Mouse (Mus musculus) liver, embryonic 16.5 days (tissue): ENCODE data around the gene Ltc4s. TPM values are rescaled to one million over a fixed set of nuclear protein-coding genes. Genes with fewer than 3 reads are reported as not detected.

Experiments
- ATAC-seq: fragments of 200-750 bp; cut with Nextera tagmentation; 2 replicates; pipeline ENCODE4 v1.8.0; 2017; ENCODE audit warnings: low read depth, mild to moderate bottlenecking, moderate number of reproducible peaks, moderate library complexity
- H3K27ac ChIP-seq: fragments of 300-500 bp; sonication (generic); 2 replicates; pipeline ENCODE4 v1.5.1; 2014; ENCODE audit warnings: mild to moderate bottlenecking, low read length
- H3K27me3 ChIP-seq: fragments of 300-500 bp; sonication (generic); 2 replicates; pipeline ENCODE4 v1.6.1; 2014; ENCODE audit warnings: low read depth, low read length, mixed read lengths; ENCODE audit not compliant: control insufficient read depth, insufficient read depth
- H3K36me3 ChIP-seq: fragments of 300-500 bp; sonication (generic); 2 replicates; pipeline ENCODE4 v1.6.1; 2014; ENCODE audit warnings: mild to moderate bottlenecking; ENCODE audit not compliant: control insufficient read depth, insufficient read depth
- H3K4me1 ChIP-seq: fragments of 300-500 bp; sonication (generic); 2 replicates; pipeline ENCODE4 v1.6.1; 2014; ENCODE audit warnings: low read depth, low read length, mixed read lengths; ENCODE audit not compliant: control insufficient read depth
- H3K4me2 ChIP-seq: fragments of 300-500 bp; sonication (generic); 2 replicates; pipeline ENCODE4 v1.6.1; 2014; ENCODE audit warnings: low read depth, low read length, mixed read lengths
- H3K4me3 ChIP-seq: fragments of 300-500 bp; sonication (generic); 2 replicates; pipeline ENCODE4 v1.5.1; 2014; ENCODE audit warnings: low read depth, mild to moderate bottlenecking, low read length
- H3K9ac ChIP-seq: fragments of 300-500 bp; sonication (generic); 2 replicates; pipeline ENCODE4 v1.6.1; 2014; ENCODE audit warnings: low read depth, low read length
- H3K9me3 ChIP-seq: fragments of 300-500 bp; sonication (generic); replicated peaks from 2 replicates; pipeline ENCODE4 v1.6.1; 2016; ENCODE audit warnings: low read length; ENCODE audit not compliant: control insufficient read depth
- WGBS: fragments of 180-500 bp; shearing (Covaris S2); extraction: QIAGEN DNeasy Blood & Tissue Kit; methylation state at CpG from one replicate; pipeline ENCODE4 v1.1.7; 2014; ENCODE audit not compliant: insufficient replicate concordance; 5-methylcytosine and 5-hydroxymethylcytosine counted together
- polyA plus RNA-seq: library from polyadenylated mRNA; unstranded; fragments of >200 nt; fragmentation: Nextera tagmentation; extraction: Ambion mirVana; gene quantifications from 2 replicates; pipeline ENCODE4 v1.2.1, GENCODE M21; 2015

Ltc4s gene
- polyA plus RNA-seq, 1 experiment from 2014 or later, result 0.61 TPM

DNA sequence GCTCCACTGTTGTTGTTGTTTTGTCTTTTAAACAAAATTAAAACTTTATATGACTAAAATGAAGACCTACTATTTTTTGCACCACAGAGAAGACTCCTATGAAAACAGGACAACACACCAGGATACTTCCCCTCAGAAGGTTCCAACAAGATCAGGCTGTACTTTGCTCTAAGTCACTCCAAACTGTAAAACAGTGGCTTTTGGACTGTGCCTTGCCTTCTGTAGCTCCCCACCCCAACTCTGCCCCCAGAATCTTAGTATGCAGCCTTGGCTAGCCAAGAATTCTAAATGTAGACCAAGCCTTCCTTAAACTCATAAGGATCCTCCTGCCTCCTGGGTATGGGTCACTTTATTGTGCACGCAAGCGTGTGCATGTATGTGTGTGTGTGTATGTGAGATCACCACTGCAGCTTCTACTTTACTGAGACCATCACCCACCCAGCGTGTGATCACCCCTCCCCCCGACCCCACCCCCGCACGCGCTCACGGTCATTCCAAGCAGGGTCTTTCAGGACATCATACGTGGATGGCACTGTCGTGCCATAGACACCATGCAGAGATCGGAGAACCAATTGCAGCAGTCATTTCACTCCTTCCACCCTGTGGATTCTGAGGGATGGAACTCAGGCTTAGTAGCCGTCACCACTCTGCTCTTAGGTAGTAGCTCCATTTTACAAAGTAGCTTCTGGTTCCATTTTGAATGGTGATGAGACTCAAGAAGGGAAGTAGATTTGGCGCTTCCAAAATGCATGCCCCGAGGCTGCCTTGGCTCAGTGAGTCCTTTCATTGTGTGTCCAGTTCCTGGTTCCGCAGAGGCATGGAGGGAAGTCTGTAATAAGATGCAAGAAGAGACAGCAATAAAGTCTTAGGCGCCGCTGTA, 14.4 kb downstream of the Ltc4s start:
- Histone ChIP-seq H3K27me3 (no peaks in the 10 kb centered on the region), H3K4me2 (peak overlapping the region; percentile 80), H3K27ac (peak overlapping the region; percentile 98), H3K9ac (peak overlapping the region; percentile 97), H3K4me3 (peak overlapping the region; percentile 88), H3K4me1 (peaks cover 49% of the 10 kb centered on the region), H3K36me3 (no peaks in the 10 kb centered on the region), H3K9me3 (no peaks in the 10 kb centered on the region)
- no peak for ATAC-seq
- WGBS, result 4% methylated on average over 17 of the region's 17 CpGs

DNA sequence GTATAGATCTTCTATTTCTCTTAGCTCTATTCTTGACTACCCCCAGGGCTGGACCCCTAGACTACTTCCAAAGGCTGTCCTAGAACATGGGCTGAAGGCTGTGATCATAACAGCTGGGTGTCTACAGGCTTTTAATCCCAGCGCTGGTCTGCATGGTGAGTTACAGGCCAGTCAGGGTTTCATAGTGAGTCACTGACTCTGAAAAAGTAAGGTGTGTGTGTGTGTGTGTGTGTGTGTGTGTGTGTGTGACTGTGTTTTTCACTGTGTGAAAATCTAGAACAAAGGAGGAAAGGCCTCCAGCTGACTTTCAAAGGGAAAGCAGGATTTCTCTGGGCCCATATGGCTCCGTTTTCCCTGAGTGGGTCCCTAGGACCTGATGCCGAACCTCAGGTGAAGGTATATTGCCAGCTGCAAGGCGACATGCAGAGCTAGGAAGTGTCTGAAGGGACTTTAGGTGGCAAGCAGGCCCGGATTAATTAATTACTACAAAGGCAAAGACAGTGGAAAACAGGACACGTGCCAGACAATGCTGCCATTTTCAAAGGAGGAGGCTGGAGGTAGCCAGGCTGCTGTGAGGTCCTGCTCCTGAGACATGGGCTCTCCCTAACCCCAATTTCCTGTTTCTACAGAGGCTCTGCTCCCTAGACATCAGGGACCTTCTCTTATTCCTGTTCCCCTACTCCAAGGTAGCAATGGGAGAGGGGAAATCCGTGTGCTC, 15.7 kb downstream of the Ltc4s start:
- Histone ChIP-seq H3K36me3 (no peaks in the 10 kb centered on the region), H3K4me3 (no peak overlapping the region), H3K4me2 (peak overlapping the region; percentile 80; the same call in 1 of the 2 replicates), H3K9ac (no peak overlapping the region), H3K4me1 (peaks cover 50% of the 10 kb centered on the region), H3K9me3 (no peaks in the 10 kb centered on the region), H3K27me3 (no peaks in the 10 kb centered on the region), H3K27ac (no peak overlapping the region)
- WGBS, result 57% methylated on average over 7 of the region's 7 CpGs
- no peak for ATAC-seq

DNA sequence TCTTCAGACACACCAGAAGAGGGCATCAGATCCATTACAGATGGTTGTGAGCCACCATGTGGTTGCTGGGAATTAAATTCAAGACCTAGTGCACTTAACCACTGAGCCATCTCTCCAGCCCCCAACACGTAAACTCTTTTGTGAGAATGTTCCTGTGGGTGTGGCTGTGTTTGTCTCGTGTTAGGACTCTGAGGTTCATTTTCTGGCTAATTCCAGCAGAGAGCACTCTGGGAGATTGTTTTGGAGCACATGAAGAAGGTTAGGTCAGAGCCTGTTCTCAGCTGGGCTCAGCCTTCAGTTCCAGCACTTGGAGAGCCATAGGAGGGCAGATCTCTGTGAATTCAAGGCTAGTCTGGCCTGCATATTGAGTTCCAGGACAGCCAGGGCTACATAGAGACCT, 18.6 kb downstream of the Ltc4s start:
- no peaks in the 10 kb centered on the region for H3K9me3 ChIP-seq

DNA sequence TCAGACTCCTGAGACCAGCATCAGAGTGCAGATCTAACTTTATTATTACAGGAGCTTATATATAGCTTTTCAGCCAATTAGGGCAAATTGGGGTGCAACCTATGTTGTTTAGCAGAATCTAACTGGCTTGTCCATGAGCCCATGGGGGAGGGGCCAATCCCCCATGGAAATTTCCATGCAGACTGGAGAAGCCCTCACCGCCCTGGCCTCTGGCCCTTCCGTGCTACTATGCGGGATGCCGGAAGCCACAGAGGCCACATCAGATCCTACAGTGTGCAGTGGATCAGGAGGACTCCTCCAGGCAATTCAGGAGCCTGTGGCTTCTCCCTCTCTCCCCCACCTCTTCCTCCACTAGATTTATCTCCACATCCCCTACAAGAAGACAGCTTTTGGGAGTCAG, 20.6 kb downstream of the Ltc4s start:
- no peak for ATAC-seq
- Histone ChIP-seq H3K9ac (no peak overlapping the region), H3K4me2 (no peak overlapping the region), H3K9me3 (no peaks in the 10 kb centered on the region), H3K27me3 (no peaks in the 10 kb centered on the region), H3K27ac (no peak overlapping the region), H3K4me3 (no peak overlapping the region), H3K36me3 (no peaks in the 10 kb centered on the region), H3K4me1 (peaks cover 49% of the 10 kb centered on the region)
- WGBS, result 69% methylated on average over 4 of the region's 4 CpGs

More for the DNA sequence above, 18.6 kb downstream of the Ltc4s start:
- Histone ChIP-seq H3K27me3 (no peaks in the 10 kb centered on the region), H3K4me3 (no peak overlapping the region), H3K4me1 (peaks cover 52% of the 10 kb centered on the region), H3K27ac (no peak overlapping the region), H3K4me2 (no peak overlapping the region), H3K36me3 (no peaks in the 10 kb centered on the region), H3K9ac (no peak overlapping the region)
- no peak for ATAC-seq
- 48% methylated on average over 2 of the region's 2 CpGs for WGBS

DNA sequence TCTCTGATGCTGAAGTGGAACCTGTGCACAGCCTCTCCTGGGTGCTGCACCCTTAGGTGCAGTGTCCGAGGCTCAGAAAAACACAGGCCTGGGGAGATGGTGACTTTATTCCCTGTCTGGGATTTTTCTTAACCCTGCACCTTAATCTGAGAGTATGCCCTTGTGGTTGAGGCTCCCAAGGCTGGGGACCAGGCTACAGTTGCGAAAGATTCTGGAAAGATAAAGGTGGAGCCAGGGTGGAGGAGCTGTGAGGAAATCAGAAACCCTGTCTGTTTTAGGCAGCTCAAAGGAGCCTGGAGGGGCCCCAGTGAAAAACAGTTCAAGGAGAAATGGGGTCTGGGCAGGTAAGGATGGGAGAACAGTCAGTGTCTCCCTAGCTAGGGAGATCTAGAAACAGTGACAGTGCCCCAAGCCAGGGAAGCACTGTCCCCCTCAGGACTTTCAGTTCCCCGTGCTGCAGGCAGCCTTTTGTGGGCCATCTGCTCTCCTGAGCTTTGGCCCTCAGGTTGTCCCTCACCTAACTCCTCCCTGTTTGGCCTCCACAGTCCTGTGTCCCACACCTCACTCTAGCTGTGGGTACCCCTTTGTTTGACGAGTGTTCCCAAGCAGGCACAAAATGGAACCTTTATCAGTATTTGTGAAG, 21.6 kb downstream of the Ltc4s start:
- 54% methylated on average over 4 of the region's 4 CpGs for WGBS
- Histone ChIP-seq H3K4me1 (peaks cover 50% of the 10 kb centered on the region), H3K9ac (no peak overlapping the region), H3K36me3 (no peaks in the 10 kb centered on the region), H3K4me2 (no peak overlapping the region), H3K27me3 (no peaks in the 10 kb centered on the region), H3K27ac (no peak overlapping the region), H3K4me3 (no peak overlapping the region), H3K9me3 (no peaks in the 10 kb centered on the region)
- ATAC-seq, result no peak

DNA sequence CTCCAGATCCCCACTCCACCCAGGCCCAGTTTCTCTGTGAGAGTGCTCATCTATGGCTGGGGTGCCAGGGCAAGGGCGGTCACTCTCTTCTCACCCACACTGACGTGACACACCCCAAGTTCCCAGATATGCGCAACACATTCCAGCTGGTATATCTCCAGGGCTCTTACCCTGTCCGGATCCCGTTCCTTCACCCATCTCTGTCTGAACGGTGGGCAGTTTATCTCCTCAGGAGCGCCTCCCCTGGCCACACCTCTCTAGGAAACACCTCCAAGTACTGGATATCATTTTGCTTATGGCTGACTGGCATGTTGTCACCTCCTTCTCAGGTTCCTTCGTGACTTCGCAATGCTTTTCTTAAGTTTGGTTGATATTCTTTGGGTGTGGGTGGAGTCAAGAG, 22.8 kb downstream of the Ltc4s start:
- 54% methylated on average over 9 of the region's 9 CpGs for WGBS
- no peak overlapping the region for H3K9ac ChIP-seq
- H3K36me3 ChIP-seq, result no peaks in the 10 kb centered on the region
- H3K4me3 ChIP-seq, result no peak overlapping the region
- H3K27ac ChIP-seq, result no peak overlapping the region
- H3K9me3 ChIP-seq, result no peaks in the 10 kb centered on the region
- peaks cover 60% of the 10 kb centered on the region for H3K4me1 ChIP-seq
- peak overlapping the region; percentile 21 for H3K4me2 ChIP-seq
- no peaks in the 10 kb centered on the region for H3K27me3 ChIP-seq
- ATAC-seq, result no peak

DNA sequence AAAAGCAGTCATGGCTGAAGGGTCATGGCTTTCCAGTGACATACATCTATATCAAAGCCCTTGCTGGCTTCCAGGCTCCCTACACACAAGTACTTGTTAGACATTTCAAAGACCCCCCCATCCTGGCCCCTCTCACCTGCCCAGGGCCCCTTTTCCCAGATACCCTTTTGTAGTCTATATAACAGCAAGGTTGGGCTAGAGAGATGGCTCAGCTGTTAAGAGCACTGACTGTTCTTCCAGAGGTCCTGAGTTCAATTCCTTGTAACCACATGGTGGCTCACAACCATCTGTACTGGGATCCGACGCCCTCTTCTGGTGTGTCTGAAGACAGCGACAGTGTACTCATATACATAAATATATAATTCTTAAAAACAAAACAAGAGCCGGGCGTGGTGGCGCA, 23.8 kb downstream of the Ltc4s start:
- Histone ChIP-seq H3K4me2 (no peak overlapping the region), H3K27ac (no peak overlapping the region), H3K4me1 (peaks cover 57% of the 10 kb centered on the region), H3K27me3 (no peaks in the 10 kb centered on the region), H3K4me3 (no peak overlapping the region), H3K9me3 (no peaks in the 10 kb centered on the region), H3K9ac (no peak overlapping the region), H3K36me3 (no peaks in the 10 kb centered on the region)
- ATAC-seq, result no peak
- WGBS, result 80% methylated on average over 6 of the region's 6 CpGs

DNA sequence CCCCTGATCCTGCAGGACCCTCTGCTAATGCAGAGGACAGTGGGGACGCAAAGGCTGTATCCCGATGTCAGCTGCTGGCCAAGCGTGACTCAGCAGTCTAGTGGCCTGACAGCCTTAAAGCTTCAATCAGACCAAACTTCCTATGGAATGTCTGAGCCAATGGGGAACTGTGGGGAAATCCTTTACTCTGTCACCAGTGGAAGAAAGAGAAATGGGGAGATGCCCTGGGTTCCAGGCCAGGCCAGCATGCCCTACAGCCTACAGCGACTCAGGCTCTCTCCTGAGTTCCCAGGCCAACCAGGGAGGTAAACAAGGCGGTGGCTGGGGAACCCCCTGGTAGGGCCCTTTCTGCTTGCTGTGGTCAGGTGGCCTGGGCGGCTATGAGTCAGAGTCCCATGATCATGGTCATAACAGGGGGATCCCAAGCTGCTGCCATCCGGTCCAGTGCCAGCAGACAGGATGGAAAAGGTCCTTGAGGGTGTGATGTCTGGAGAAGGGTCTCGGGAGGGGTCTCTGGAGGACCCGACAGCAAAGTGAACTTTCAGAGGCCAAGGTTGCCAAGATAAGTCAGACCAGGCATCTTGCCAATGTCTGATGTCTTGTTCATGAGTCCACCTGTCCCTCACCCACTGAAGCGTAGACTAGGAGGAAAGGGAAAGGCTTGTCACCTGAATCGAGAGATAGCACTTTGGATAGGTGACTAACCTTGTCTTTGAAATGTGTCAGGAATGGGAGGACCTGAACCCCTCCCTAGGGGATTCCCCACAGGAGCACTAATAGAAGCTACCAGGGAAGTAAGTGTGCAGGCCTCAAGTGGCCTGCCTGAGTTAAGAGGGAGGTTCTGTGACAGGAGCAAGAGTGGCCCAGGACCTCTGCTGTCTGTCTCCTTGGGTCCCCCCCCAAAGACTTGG, 25.3 kb downstream of the Ltc4s start:
- H3K4me1 ChIP-seq, result peaks cover 54% of the 10 kb centered on the region
- no peaks in the 10 kb centered on the region; the same call in 1 of the 2 replicates for H3K36me3 ChIP-seq
- H3K9ac ChIP-seq, result no peak overlapping the region
- 0 out of 2 replicates have a peak overlapping the region, but pooled peaks have one; percentile 5 for H3K4me2 ChIP-seq
- H3K4me3 ChIP-seq, result 0 out of 2 replicates have a peak overlapping the region, but pooled peaks have one; percentile 6
- no peaks in the 10 kb centered on the region for H3K27me3 ChIP-seq
- no peaks in the 10 kb centered on the region for H3K9me3 ChIP-seq
- 60% methylated on average over 11 of the region's 11 CpGs for WGBS
- H3K27ac ChIP-seq, result peak overlapping the region; percentile 74
- ATAC-seq, result peak; percentile 20
